Mouse (Mus musculus): ENCODE measurements at regions not wholly inside any gene's neighbourhood (a gene's known extent, or its start where the extent isn't known, plus 50 kb on each side); places are given as distances from the start of the nearest gene placed in this dataset.

DNA sequence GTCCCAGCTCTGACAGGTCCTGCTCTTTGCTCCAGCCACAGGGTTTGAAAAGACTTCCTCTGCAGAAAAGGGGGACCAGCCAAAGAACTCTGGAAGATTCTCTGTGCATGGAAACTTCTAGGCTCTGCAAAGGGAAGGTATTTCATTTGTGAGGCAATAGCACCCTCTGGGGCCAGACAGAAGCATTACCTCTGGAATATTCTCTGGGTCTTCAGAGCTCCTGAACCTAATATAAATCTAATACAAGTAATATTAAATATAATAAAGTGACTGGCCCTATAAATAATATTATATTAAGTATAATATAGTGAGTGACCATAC, 109.4 kb upstream of the Gm14444 start:
- Histone ChIP-seq H3K27me3 (ENCODE audit: insufficient read depth, low read length) (no peaks in the 10 kb centered on the region), H3K9ac (replicated peaks; ENCODE audit: low read length, poor library complexity, severe bottlenecking) (no peak overlapping the region), H3K4me2 (ENCODE audit: low read depth, low read length, poor library complexity, severe bottlenecking) (no peak overlapping the region), H3K4me1 (ENCODE audit: insufficient read depth, low read length) (no peaks in the 10 kb centered on the region), H3K9me3 (ENCODE audit: low read length) (no peaks in the 10 kb centered on the region), H3K4me3 (ENCODE audit: low read depth, low read length) (no peak overlapping the region), H3K27ac (ENCODE audit: low read depth, low read length) (no peak overlapping the region), H3K36me3 (ENCODE audit: insufficient read depth, low read length) (no peaks in the 10 kb centered on the region)
- peak; percentile 73 for DNase-seq (ENCODE audit: low spot score)
- ATAC-seq (ENCODE audit: low FRiP score), result peak; percentile 55; the same call in 1 of the 2 replicates
- TF ChIP-seq CTCF (IDR thresholded peaks at IDR 0.05), result peak; percentile 88

DNA sequence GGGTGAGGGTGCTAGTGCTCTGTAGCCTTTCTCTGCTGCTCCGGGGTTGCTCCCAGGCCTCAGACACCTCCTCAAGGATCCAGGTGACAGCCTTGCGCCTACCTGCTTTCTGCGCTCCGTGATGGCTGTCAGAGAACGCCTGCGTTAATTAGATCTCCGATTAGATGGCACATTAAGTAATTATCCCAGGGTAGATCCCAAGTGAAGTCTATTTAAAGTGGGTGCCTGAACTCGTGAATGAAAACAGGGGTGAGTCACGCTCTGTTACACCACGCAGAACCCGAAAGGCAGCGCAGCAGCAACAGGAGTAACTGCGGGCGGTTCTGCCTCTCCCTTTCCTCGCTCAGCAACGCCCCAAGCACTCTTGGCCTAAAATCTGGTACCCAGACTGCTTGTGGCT, 108.2 kb upstream of the Gm14444 start:
- Histone ChIP-seq H3K4me1 (ENCODE audit: insufficient read depth, low read length) (no peaks in the 10 kb centered on the region), H3K9me3 (ENCODE audit: low read length) (no peaks in the 10 kb centered on the region), H3K4me3 (ENCODE audit: low read depth, low read length) (no peak overlapping the region), H3K36me3 (ENCODE audit: insufficient read depth, low read length) (no peaks in the 10 kb centered on the region), H3K4me2 (ENCODE audit: low read depth, low read length, poor library complexity, severe bottlenecking) (no peak overlapping the region), H3K9ac (replicated peaks; ENCODE audit: low read length, poor library complexity, severe bottlenecking) (no peak overlapping the region), H3K27ac (ENCODE audit: low read depth, low read length) (no peak overlapping the region), H3K27me3 (ENCODE audit: insufficient read depth, low read length) (no peaks in the 10 kb centered on the region)
- TF ChIP-seq CTCF (IDR thresholded peaks at IDR 0.05), result no peak
- 88% methylated on average over 16 of the region's 16 CpGs for WGBS
- DNase-seq (ENCODE audit: low spot score), result no peak
- ATAC-seq (ENCODE audit: low FRiP score), result no peak

DNA sequence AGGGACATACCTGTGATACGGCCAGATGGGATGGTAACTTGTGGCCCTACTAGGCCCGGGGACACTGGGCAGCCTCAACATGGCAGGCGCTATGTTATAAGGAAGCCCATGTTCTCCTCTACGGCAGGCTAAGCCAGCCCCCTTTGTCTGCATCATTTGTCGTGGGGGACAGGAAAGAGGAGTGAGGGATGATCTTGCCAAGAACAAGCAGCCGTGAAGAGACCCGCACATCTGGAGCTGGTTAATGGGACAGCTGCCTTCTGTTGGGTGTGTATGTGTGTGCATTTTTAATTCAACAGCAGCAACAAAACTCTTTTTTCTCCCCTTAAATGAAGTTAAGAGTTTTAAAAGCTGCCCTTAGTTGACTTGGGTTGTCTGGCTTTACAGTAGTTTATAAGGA, 106.4 kb upstream of the Gm14444 start:
- Histone ChIP-seq H3K4me1 (ENCODE audit: insufficient read depth, low read length) (no peaks in the 10 kb centered on the region), H3K9ac (replicated peaks; ENCODE audit: low read length, poor library complexity, severe bottlenecking) (no peak overlapping the region), H3K27me3 (ENCODE audit: insufficient read depth, low read length) (no peaks in the 10 kb centered on the region), H3K4me3 (ENCODE audit: low read depth, low read length) (no peak overlapping the region), H3K36me3 (ENCODE audit: insufficient read depth, low read length) (no peaks in the 10 kb centered on the region), H3K27ac (ENCODE audit: low read depth, low read length) (no peak overlapping the region), H3K9me3 (ENCODE audit: low read length) (no peaks in the 10 kb centered on the region), H3K4me2 (ENCODE audit: low read depth, low read length, poor library complexity, severe bottlenecking) (no peak overlapping the region)
- WGBS, result 83% methylated on average over 7 of the region's 7 CpGs
- no peak for TF ChIP-seq CTCF (IDR thresholded peaks at IDR 0.05)
- DNase-seq (ENCODE audit: low spot score), result no peak
- ATAC-seq (ENCODE audit: low FRiP score), result no peak

DNA sequence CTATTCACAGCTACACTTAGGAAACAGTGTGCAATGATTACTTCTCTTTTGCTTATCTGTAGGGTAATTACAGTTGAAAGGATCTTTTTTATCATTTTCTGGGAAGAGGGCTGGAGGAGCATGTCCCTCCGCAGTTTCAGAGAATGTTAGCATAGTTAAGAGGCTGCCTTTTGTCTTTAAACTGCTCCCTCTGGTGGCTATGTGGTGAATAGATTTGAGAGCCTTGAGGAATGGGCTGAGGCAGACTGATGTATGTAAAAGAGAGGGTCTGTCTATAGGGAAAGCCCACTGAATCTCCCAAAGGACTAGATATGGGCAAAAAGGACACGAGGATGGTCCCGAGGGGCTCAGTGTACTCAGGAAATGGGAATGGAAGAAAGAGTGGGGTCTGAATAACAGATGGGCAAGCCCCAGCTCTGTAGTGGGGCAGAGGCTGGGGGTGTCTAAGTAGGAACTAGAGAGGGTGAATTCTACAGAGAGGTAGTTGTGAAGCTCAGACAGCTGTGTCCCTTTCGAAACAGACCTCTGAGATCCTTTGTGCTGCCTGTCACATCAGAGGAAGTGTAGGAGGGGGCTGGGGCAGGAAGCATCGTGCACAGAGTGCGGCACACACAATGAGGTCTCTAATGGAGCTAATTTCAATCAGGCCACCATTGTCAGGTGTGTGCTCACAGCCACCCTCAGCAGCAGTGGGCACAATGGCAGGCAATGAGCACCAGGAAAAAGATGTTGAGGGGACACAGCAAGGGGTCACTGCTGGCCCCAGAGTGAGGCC, 104.0 kb upstream of the Gm14444 start:
- ATAC-seq (ENCODE audit: low FRiP score) (0 out of 2 replicates have a peak, but pooled peaks have one; percentile 59), DNase-seq (ENCODE audit: low spot score) (peak; percentile 77)
- H3K9ac ChIP-seq (replicated peaks; ENCODE audit: low read length, poor library complexity, severe bottlenecking), result no peak overlapping the region
- no peak overlapping the region for H3K27ac ChIP-seq (ENCODE audit: low read depth, low read length)
- no peaks in the 10 kb centered on the region for H3K36me3 ChIP-seq (ENCODE audit: insufficient read depth, low read length)
- WGBS, result 44% methylated on average over 6 of the region's 6 CpGs
- H3K4me2 ChIP-seq (ENCODE audit: low read depth, low read length, poor library complexity, severe bottlenecking), result no peak overlapping the region
- peak; percentile 86 for TF ChIP-seq CTCF (IDR thresholded peaks at IDR 0.05)
- H3K4me1 ChIP-seq (ENCODE audit: insufficient read depth, low read length), result no peaks in the 10 kb centered on the region
- H3K9me3 ChIP-seq (ENCODE audit: low read length), result no peaks in the 10 kb centered on the region
- H3K27me3 ChIP-seq (ENCODE audit: insufficient read depth, low read length), result no peaks in the 10 kb centered on the region
- no peak overlapping the region for H3K4me3 ChIP-seq (ENCODE audit: low read depth, low read length)

DNA sequence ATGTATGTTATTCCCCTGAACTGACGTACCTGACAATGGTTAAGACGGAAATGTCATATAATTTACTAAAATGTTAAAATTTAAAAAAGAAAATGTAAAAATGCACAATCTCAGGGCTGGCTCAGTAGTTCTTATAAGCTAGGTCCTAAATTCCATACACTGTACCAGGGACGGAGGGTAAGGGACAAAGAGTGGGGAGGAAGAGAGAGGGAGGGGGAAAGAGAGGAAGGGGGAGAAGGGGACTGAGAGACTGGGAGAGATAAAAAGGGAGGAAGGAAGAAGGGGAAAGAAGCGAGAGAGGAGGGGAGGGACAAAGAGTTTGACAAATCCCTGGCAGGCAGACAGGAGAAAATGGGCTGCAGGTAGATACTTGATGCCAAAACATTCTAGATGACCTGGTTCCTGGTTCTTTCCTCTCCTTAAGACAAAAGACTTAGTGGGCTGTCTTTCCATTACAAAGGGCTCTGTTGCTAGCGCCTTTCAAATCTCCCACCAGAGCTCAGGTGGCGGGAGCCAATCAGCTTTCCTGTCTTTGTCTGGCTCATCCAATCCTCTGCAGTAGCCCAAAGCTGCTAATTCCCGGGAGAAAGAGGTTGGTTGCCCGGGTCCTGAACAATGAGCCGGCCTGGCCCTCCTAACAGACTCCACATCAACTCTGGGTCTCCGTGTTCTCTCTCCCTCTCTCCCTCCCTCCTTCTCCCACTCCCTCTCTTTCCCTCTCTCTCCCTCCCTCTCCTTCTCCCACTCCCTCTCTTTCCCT, 92.7 kb upstream of the Gm14444 start:
- 0 out of 2 replicates have a peak, but pooled peaks cover 6% of the 10 kb centered on the region for H3K4me1 ChIP-seq (ENCODE audit: insufficient read depth, low read length)
- peak; percentile 95 for DNase-seq (ENCODE audit: low spot score)
- ATAC-seq (ENCODE audit: low FRiP score), result peak; percentile 92
- no peaks in the 10 kb centered on the region for H3K27me3 ChIP-seq (ENCODE audit: insufficient read depth, low read length)
- no peaks in the 10 kb centered on the region for H3K36me3 ChIP-seq (ENCODE audit: insufficient read depth, low read length)
- 11% methylated on average over 10 of the region's 10 CpGs for WGBS
- no peak overlapping the region for H3K9ac ChIP-seq (replicated peaks; ENCODE audit: low read length, poor library complexity, severe bottlenecking)
- H3K4me2 ChIP-seq (ENCODE audit: low read depth, low read length, poor library complexity, severe bottlenecking), result peak overlapping the region; percentile 44
- TF ChIP-seq CTCF (IDR thresholded peaks at IDR 0.05), result no peak
- H3K4me3 ChIP-seq (ENCODE audit: low read depth, low read length), result peak overlapping the region; percentile 8; the same call in 1 of the 2 replicates
- no peaks in the 10 kb centered on the region for H3K9me3 ChIP-seq (ENCODE audit: low read length)
- peak overlapping the region; percentile 71 for H3K27ac ChIP-seq (ENCODE audit: low read depth, low read length)

DNA sequence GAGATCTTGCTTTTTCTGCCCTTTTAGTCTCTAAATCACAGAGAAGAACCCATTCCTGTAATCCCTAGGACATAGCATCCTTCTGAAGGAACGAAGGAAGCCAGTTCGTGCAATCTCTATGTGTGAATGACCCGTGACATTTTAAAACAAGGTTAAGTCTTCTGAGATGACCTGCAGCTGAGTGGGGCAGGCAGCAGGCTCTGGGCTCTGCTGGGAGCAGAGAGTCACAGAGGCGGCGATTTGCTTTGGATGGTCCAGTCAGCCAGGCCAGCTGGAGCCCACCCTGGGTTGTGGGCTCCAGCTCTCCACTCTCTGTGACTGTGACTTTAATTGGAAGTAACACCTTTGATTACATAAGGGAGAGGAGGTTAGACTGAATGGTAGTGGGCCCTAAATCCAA, 92.1 kb upstream of the Gm14444 start:
- Histone ChIP-seq H3K27me3 (ENCODE audit: insufficient read depth, low read length) (no peaks in the 10 kb centered on the region), H3K27ac (ENCODE audit: low read depth, low read length) (peak overlapping the region; percentile 71), H3K36me3 (ENCODE audit: insufficient read depth, low read length) (no peaks in the 10 kb centered on the region), H3K4me1 (ENCODE audit: insufficient read depth, low read length) (0 out of 2 replicates have a peak, but pooled peaks cover 6% of the 10 kb centered on the region), H3K4me2 (ENCODE audit: low read depth, low read length, poor library complexity, severe bottlenecking) (peak overlapping the region; percentile 44), H3K9me3 (ENCODE audit: low read length) (no peaks in the 10 kb centered on the region), H3K9ac (replicated peaks; ENCODE audit: low read length, poor library complexity, severe bottlenecking) (no peak overlapping the region; the same call in 1 of the 2 replicates), H3K4me3 (ENCODE audit: low read depth, low read length) (no peak overlapping the region)
- WGBS, result 6% methylated on average over 5 of the region's 5 CpGs
- DNase-seq (ENCODE audit: low spot score) (no peak), ATAC-seq (ENCODE audit: low FRiP score) (peak; percentile 52)
- TF ChIP-seq CTCF (IDR thresholded peaks at IDR 0.05), result no peak
